Mouse (Mus musculus) liver, postnatal 0 days (tissue): ENCODE data around the gene Xdh. TPM values are rescaled to one million over a fixed set of nuclear protein-coding genes. Genes with fewer than 3 reads are reported as not detected.

Source experiments
- ATAC-seq: fragments of 200-750 bp; cut with Nextera tagmentation; 2 replicates; pipeline ENCODE4 v1.8.0; 2017; ENCODE audit warnings: mild to moderate bottlenecking, moderate library complexity
- DNase-seq: peaks from one replicate; pipeline ENCODE4 v3.0.0-alpha.2; 2016
- H3K27ac ChIP-seq: fragments of 300-500 bp; sonication (generic); 2 replicates; pipeline ENCODE4 v1.5.1; 2014; ENCODE audit warnings: antibody characterized with exemption, moderate library complexity, mild to moderate bottlenecking, low read depth
- H3K27me3 ChIP-seq: fragments of 300-500 bp; sonication (generic); 2 replicates; pipeline ENCODE4 v1.6.1; 2014; ENCODE audit warnings: low read length, control low read depth, mixed read lengths; ENCODE audit not compliant: insufficient read depth
- H3K36me3 ChIP-seq: fragments of 300-500 bp; sonication (generic); replicated peaks from 2 replicates; pipeline ENCODE4 v1.6.1; 2014; ENCODE audit warnings: mild to moderate bottlenecking, control low read depth, low read length, moderate library complexity, mixed read lengths; ENCODE audit not compliant: insufficient read depth
- H3K4me1 ChIP-seq: fragments of 300-500 bp; sonication (generic); 2 replicates; pipeline ENCODE4 v1.6.1; 2014; ENCODE audit warnings: antibody characterized with exemption, mild to moderate bottlenecking, control low read depth; ENCODE audit not compliant: insufficient read depth
- H3K4me2 ChIP-seq: fragments of 300-500 bp; sonication (generic); 2 replicates; pipeline ENCODE4 v1.6.1; 2014; ENCODE audit warnings: low read depth, mild to moderate bottlenecking, low read length, moderate library complexity, mixed read lengths
- H3K4me3 ChIP-seq: fragments of 300-500 bp; sonication (generic); 2 replicates; pipeline ENCODE4 v1.5.1; 2014; ENCODE audit warnings: low read depth, low read length
- H3K9ac ChIP-seq: fragments of 300-500 bp; sonication (generic); replicated peaks from 2 replicates; pipeline ENCODE4 v1.6.1; 2014; ENCODE audit warnings: mild to moderate bottlenecking, moderate library complexity
- H3K9me3 ChIP-seq: fragments of 300-500 bp; sonication (generic); 2 replicates; pipeline ENCODE4 v1.6.1; 2016; ENCODE audit warnings: mild to moderate bottlenecking, control low read depth, low read length, mixed read lengths
- CTCF ChIP-seq: sonication (generic); IDR thresholded peaks from 2 replicates; pipeline ENCODE4 v1.5.1; 2016; ENCODE audit warnings: antibody characterized with exemption, low read depth
- EP300 ChIP-seq: IDR thresholded peaks from 2 replicates; pipeline ENCODE4 v1.6.1; 2016; ENCODE audit warnings: antibody characterized with exemption, low read depth, mild to moderate bottlenecking
- WGBS: fragments of 180-500 bp; shearing (Covaris S2); extraction: QIAGEN DNeasy Blood & Tissue Kit; methylation state at CpG from one replicate; pipeline ENCODE4 v1.1.7; 2014; ENCODE audit not compliant: insufficient replicate concordance; 5-methylcytosine and 5-hydroxymethylcytosine counted together
- polyA plus RNA-seq: library from polyadenylated mRNA; unstranded; fragments of >200 nt; fragmentation: Nextera tagmentation; extraction: Ambion mirVana; gene quantifications from 2 replicates; pipeline ENCODE4 v1.2.1, GENCODE M21; 2015

Gene Xdh
- polyA plus RNA-seq = 5.8 and 7.0 TPM in 2 replicates

- Histone ChIP-seq H3K4me1 (peaks cover 7% of the 10 kb centered on the region; the same call in 1 of the 2 replicates), H3K36me3 (no peaks in the 10 kb centered on the region), H3K9me3 (no peaks in the 10 kb centered on the region), H3K4me2 (peak within 1 kb of the TSS; percentile 55), H3K27me3 (no peaks in the 10 kb centered on the region), H3K4me3 (peak within 1 kb of the TSS; percentile 36), H3K27ac (peak within 1 kb of the TSS; percentile 83), H3K9ac (peak within 1 kb of the TSS; percentile 34)
- peak; percentile 64 for DNase-seq
- 53% methylated on average over 13 of the region's 13 CpGs for WGBS
- ATAC-seq = peak; percentile 88
- TF ChIP-seq CTCF = no peak
- peak; percentile 61; the same call in 1 of the 2 replicates for TF ChIP-seq EP300
Observed at GRCm38 (mm10) chr17:73950062-73950735, at the start of gene Xdh. TSS of gene Xdh (minus strand) at chr17:73950196.

- Histone ChIP-seq H3K4me3 (no peak overlapping the region), H3K27ac (no peak overlapping the region), H3K4me2 (no peak overlapping the region), H3K4me1 (no peaks in the 10 kb centered on the region), H3K9me3 (no peaks in the 10 kb centered on the region), H3K27me3 (no peaks in the 10 kb centered on the region), H3K36me3 (no peaks in the 10 kb centered on the region), H3K9ac (no peak overlapping the region)
- TF ChIP-seq CTCF (no peak), EP300 (no peak)
- DNase-seq (no peak), ATAC-seq (no peak)
- 72% methylated on average over 13 of the region's 13 CpGs for WGBS
Observed at GRCm38 (mm10) chr17:73995907-73996645, 46.1 kb upstream of the Xdh start.

- no peaks in the 10 kb centered on the region for H3K9me3 ChIP-seq
- H3K4me3 ChIP-seq = no peak overlapping the region
- no peaks in the 10 kb centered on the region for H3K4me1 ChIP-seq
- no peak overlapping the region for H3K4me2 ChIP-seq
- no peak overlapping the region for H3K27ac ChIP-seq
- no peaks in the 10 kb centered on the region for H3K36me3 ChIP-seq
- no peak for DNase-seq
- no peak for ATAC-seq
- H3K27me3 ChIP-seq = no peaks in the 10 kb centered on the region
- TF ChIP-seq CTCF = no peak
- no peak for TF ChIP-seq EP300
- no peak overlapping the region for H3K9ac ChIP-seq
- WGBS = 77% methylated on average over 4 of the region's 4 CpGs
Observed at GRCm38 (mm10) chr17:73991264-73991663, 41.3 kb upstream of the Xdh start.

- H3K4me1 ChIP-seq = no peaks in the 10 kb centered on the region
- H3K9ac ChIP-seq = no peak overlapping the region
- H3K4me2 ChIP-seq = no peak overlapping the region
- H3K9me3 ChIP-seq = no peaks in the 10 kb centered on the region
- no peak overlapping the region for H3K4me3 ChIP-seq
- 76% methylated on average over 2 of the region's 2 CpGs for WGBS
- H3K36me3 ChIP-seq = no peaks in the 10 kb centered on the region
- DNase-seq (no peak), ATAC-seq (no peak)
- H3K27ac ChIP-seq = no peak overlapping the region
- no peaks in the 10 kb centered on the region for H3K27me3 ChIP-seq
- no peak for TF ChIP-seq EP300
- TF ChIP-seq CTCF = no peak
Observed at GRCm38 (mm10) chr17:73986571-73986970, 36.6 kb upstream of the Xdh start.

- Histone ChIP-seq H3K9me3 (no peaks in the 10 kb centered on the region), H3K9ac (no peak overlapping the region), H3K27me3 (no peaks in the 10 kb centered on the region), H3K4me2 (no peak overlapping the region), H3K4me3 (no peak overlapping the region), H3K4me1 (no peaks in the 10 kb centered on the region), H3K27ac (no peak overlapping the region), H3K36me3 (no peaks in the 10 kb centered on the region)
- 61% methylated on average over 4 of the region's 4 CpGs for WGBS
- no peak for ATAC-seq
- TF ChIP-seq CTCF = no peak
- TF ChIP-seq EP300 = no peak
- DNase-seq = no peak
Observed at GRCm38 (mm10) chr17:73985936-73986335, 35.9 kb upstream of the Xdh start.

GRCm38 (mm10) chr17:73984508-73984907 is 34.5 kb upstream of the Xdh start:
- no peaks in the 10 kb centered on the region for H3K36me3 ChIP-seq
- 16% methylated on average over 4 of the region's 4 CpGs for WGBS
- no peaks in the 10 kb centered on the region for H3K9me3 ChIP-seq
- no peak overlapping the region for H3K27ac ChIP-seq
- H3K4me2 ChIP-seq = no peak overlapping the region
- no peaks in the 10 kb centered on the region for H3K27me3 ChIP-seq
- no peak for DNase-seq
- no peak for TF ChIP-seq CTCF
- no peak for TF ChIP-seq EP300
- H3K9ac ChIP-seq = no peak overlapping the region
- no peak overlapping the region for H3K4me3 ChIP-seq
- no peak for ATAC-seq
- H3K4me1 ChIP-seq = no peaks in the 10 kb centered on the region
